Mouse (Mus musculus) B cell, adult 2 months (primary cell): ENCODE measurements around the gene Atf4.

Source experiments
- DNase-seq, 2 experiments: peaks; one replicate each; pipeline ENCODE4 v3.0.0; 2022

Gene Atf4

DNA sequence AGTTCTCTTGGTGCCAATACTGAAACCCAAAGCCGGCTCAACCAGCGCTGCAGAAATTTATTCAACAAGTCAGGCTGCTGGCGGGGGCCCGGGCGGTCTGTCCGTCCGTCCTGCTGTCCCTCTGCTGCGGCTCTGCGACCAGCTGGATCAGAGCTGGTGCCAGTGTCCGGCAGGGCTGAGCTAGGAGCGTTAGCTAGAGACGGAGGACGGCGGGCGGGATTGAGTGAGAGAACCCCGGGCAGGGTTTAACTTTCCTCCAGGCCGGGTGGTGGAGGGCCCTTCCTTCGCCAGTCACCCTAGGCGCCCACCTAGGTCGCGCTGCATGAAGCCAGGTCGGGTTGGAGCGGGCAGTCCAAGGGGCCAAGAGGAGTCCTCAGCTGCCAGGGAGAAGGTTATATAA, 33.1 kb downstream of the Atf4 start:
- no peak for DNase-seq

- peak; percentile 92 to 93 for DNase-seq
Measured at GRCm38 (mm10) chr15:80289436-80289835, 34.5 kb downstream of the Atf4 start.

- peak in 1 of 2 experiments; percentile 30 for DNase-seq
Measured at GRCm38 (mm10) chr15:80297146-80297545, 42.2 kb downstream of the Atf4 start.

DNA sequence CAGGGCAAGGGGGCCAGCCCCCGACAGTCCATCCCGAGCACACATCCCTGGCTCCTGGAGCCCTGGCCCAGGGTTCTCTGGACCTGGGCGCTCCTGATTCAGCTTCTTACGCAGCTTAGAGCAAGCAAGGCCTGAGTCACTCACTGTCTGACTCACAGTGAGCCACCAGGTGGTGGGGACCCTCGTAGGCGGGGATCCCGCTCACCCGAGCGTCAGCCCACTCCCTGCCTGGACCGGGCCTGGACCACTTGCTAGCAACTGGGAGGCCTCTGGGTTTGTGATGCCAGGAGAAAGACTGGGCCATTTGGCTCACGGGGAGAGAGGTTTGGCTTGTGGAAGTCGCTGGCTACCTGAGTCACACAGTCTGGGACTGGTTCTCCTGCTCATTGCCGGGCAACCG, 48.8 kb downstream of the Atf4 start:
- DNase-seq: no peak

GRCm38 (mm10) chr15:80304188-80304587, 49.2 kb downstream of the Atf4 start:
- no peak for DNase-seq

DNA sequence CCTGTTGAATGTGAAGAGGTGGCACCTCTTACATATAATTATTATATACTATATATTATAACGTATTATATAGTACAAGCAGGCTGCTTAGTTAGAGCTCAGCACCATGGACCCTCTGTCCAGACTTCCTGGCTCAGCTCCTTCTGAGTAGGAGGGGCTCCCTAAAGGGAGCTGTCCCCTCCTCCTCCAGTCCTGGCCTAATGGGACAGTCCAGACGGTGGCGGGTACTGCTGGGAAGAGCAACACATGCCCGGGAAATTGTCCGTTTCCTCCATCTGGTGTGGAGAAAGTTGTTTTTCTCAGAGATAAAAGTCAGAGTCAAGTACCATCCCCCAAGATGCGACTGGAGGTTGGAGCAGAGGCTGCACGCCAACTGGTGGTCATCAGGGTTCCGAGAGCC, 51.2 kb downstream of the Atf4 start:
- DNase-seq: no peak
